Comparison of ENCODE assay signal across 21 mouse cellular contexts in the genomic region with DNA sequence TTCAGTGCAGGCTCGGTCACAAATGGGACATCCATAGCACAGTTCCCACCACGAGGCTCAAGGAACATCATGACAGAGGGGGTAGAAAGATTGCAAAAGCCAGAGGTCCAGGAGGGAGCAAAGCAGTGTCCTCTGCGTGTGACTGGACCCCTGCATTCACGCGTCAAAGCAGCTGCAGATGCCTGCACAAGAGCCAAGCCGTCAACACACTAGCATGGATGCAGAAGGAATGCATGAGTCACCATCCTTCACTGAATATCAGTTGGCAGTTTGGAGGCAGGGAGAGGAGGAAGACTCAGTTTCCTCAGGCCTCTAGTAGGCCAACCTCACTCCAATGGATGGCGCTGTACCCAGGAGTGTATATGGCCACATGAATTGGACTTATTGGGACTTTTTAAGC.
DNase-seq lines count a peak whose midpoint lies in the region; ATAC-seq and TF ChIP-seq lines count a peak whose summit lies in the region.
"Had no signal": no experiment of that assay in that cellular context is flagged by ENCODE, and none has a peak within 500 bp of the region (broad histone marks: within the 10 kb centered on the region; RNA-seq: fewer than 3 reads in every experiment).

No protein-coding gene starts in this region.

- no peaks in the 10 kb centered on the region for H3K9me3 ChIP-seq in heart, postnatal 0 days (replicated peaks; ENCODE audit: control insufficient read depth, low read length)
- no peaks in the 10 kb centered on the region for H3K9me3 ChIP-seq in heart, embryonic 10.5 days
- no peaks in the 10 kb centered on the region for H3K9me3 ChIP-seq in liver, embryonic 11.5 days (ENCODE audit: control insufficient read depth, low read length)
- H3K9me3 ChIP-seq: embryonic facial prominence, embryonic 12.5 days; forebrain, embryonic 15.5 days had no signal

- WGBS in heart, postnatal 0 days, result 47% methylated on average over 7 of the region's 7 CpGs
- WGBS in heart, embryonic 10.5 days, result 60% methylated on average over 7 of the region's 7 CpGs
- 74% methylated on average over 7 of the region's 7 CpGs for WGBS in liver, embryonic 11.5 days

- no peak overlapping the region for H3K4me3 ChIP-seq in heart, postnatal 0 days (ENCODE audit: low read depth, low read length)
- H3K4me3 ChIP-seq in heart, embryonic 10.5 days, result no peak overlapping the region
- no peak overlapping the region for H3K4me3 ChIP-seq in liver, embryonic 11.5 days (ENCODE audit: low read depth, low read length)
- H3K4me3 ChIP-seq: embryonic facial prominence, embryonic 12.5 days; forebrain, embryonic 15.5 days; hindbrain, embryonic 12.5 days had no signal

- H3K27me3 ChIP-seq in heart, postnatal 0 days (ENCODE audit: control insufficient read depth, insufficient read depth, low read length), result no peaks in the 10 kb centered on the region
- no peaks in the 10 kb centered on the region for H3K27me3 ChIP-seq in heart, embryonic 10.5 days (ENCODE audit: insufficient read depth, poor library complexity, severe bottlenecking)
- H3K27me3 ChIP-seq in liver, embryonic 11.5 days (replicated peaks; ENCODE audit: control insufficient read depth, insufficient read depth, low read length), result no peaks in the 10 kb centered on the region
- H3K27me3 ChIP-seq: embryonic facial prominence, embryonic 12.5 days; forebrain, embryonic 15.5 days; hindbrain, embryonic 12.5 days had no signal

- no peak overlapping the region for H3K4me2 ChIP-seq in heart, postnatal 0 days (ENCODE audit: low read depth, low read length)
- H3K4me2 ChIP-seq in liver, embryonic 11.5 days, result no peak overlapping the region
- H3K4me2 ChIP-seq: embryonic facial prominence, embryonic 12.5 days; forebrain, embryonic 15.5 days; heart, embryonic 11.5 days; hindbrain, embryonic 12.5 days had no signal

- 0 out of 2 replicates have a peak, but pooled peaks have one; percentile 36 for ATAC-seq in heart, postnatal 0 days (ENCODE audit: insufficient read depth, low read depth)
- ATAC-seq in megakaryocyte, adult 5-6 weeks (ENCODE audit: poor library complexity, severe bottlenecking), result no peak
- no peak for ATAC-seq in liver, embryonic 11.5 days (replicated peaks; ENCODE audit: low FRiP score)
- ATAC-seq: forebrain, embryonic 15.5 days; hindbrain, embryonic 16.5 days; inflammation-experienced regulatory T-cells, adult 6 months; intestine, postnatal 0 days had no signal

- TF ChIP-seq EP300 in heart, postnatal 0 days (IDR thresholded peaks at IDR 0.05; ENCODE audit: low read depth), result no peak

- DNase-seq in heart, adult 11 months, result peak; percentile 89
- DNase-seq in heart, postnatal 4 days, result no peak
- peak; percentile 15 for DNase-seq in heart, postnatal 0 days (ENCODE audit: low spot score)
- DNase-seq in heart, embryonic 10.5 days (ENCODE audit: low spot score), result no peak
- DNase-seq in 3T3-L1 (ENCODE audit: low read depth, low spot score), result peak; percentile 72
- DNase-seq in NIH3T3 (ENCODE audit: low read depth), result peak; percentile 23
- DNase-seq in liver, embryonic 11.5 days (ENCODE audit: low spot score), result no peak
- DNase-seq: adrenal gland, postnatal 14 days; cerebellum, adult 11-12 months; cerebellum, adult 9-10 months; cerebellum, postnatal 25 days; gastrocnemius, postnatal 14 days; heart, postnatal 14 days had no signal

- TF ChIP-seq CTCF in heart, postnatal 0 days (IDR thresholded peaks at IDR 0.05; ENCODE audit: low read depth), result no peak

- no peaks in the 10 kb centered on the region for H3K36me3 ChIP-seq in heart, postnatal 0 days (replicated peaks; ENCODE audit: control insufficient read depth, insufficient read depth, low read length)
- H3K36me3 ChIP-seq in heart, embryonic 10.5 days, result no peaks in the 10 kb centered on the region
- no peaks in the 10 kb centered on the region for H3K36me3 ChIP-seq in liver, embryonic 11.5 days (ENCODE audit: control insufficient read depth, insufficient read depth, low read length)
- H3K36me3 ChIP-seq: embryonic facial prominence, embryonic 12.5 days; forebrain, embryonic 15.5 days; hindbrain, embryonic 12.5 days had no signal

- H3K27ac ChIP-seq in heart, postnatal 0 days (ENCODE audit: low read depth), result no peak overlapping the region
- no peak overlapping the region for H3K27ac ChIP-seq in heart, embryonic 10.5 days
- H3K27ac ChIP-seq in liver, embryonic 11.5 days (ENCODE audit: low read depth, low read length), result no peak overlapping the region
- H3K27ac ChIP-seq: embryonic facial prominence, embryonic 12.5 days; forebrain, embryonic 15.5 days; hindbrain, embryonic 12.5 days had no signal

- no peak overlapping the region for H3K9ac ChIP-seq in heart, postnatal 0 days (replicated peaks; ENCODE audit: low read depth, low read length)
- no peak overlapping the region for H3K9ac ChIP-seq in liver, embryonic 11.5 days (ENCODE audit: low read depth, low read length)
- H3K9ac ChIP-seq: embryonic facial prominence, embryonic 12.5 days; forebrain, embryonic 15.5 days; hindbrain, embryonic 12.5 days had no signal

- H3K4me1 ChIP-seq in heart, postnatal 0 days (ENCODE audit: control insufficient read depth, insufficient read depth), result 0 out of 2 replicates have a peak, but pooled peaks cover 5% of the 10 kb centered on the region
- peaks cover 10% of the 10 kb centered on the region; the same call in 1 of the 2 replicates for H3K4me1 ChIP-seq in heart, embryonic 10.5 days
- H3K4me1 ChIP-seq in liver, embryonic 11.5 days (replicated peaks; ENCODE audit: control insufficient read depth, insufficient read depth, low read length), result no peaks in the 10 kb centered on the region
- H3K4me1 ChIP-seq: embryonic facial prominence, embryonic 12.5 days; forebrain, embryonic 15.5 days; hindbrain, embryonic 12.5 days had no signal

Comparison
In these comparisons a context has a peak if more than half of its experiments do, and no peak if none do; other contexts are left out.
1. DNase-seq: peak in heart, adult 11 months (single experiment), heart, postnatal 0 days (single experiment), 3T3-L1 (single experiment) and NIH3T3 (single experiment); none in heart, postnatal 4 days (single experiment), heart, embryonic 10.5 days (single experiment) and liver, embryonic 11.5 days (single experiment).